Mouse (Mus musculus) embryonic facial prominence, embryonic 11.5 days (tissue): ENCODE data around the gene Slc7a4. TPM values are rescaled to one million over a fixed set of nuclear protein-coding genes. Genes with fewer than 3 reads are reported as not detected.

Experiments
- ATAC-seq: fragments of 200-750 bp; cut with Nextera tagmentation; replicated peaks from 2 replicates; pipeline ENCODE4 v1.8.0; 2017; ENCODE audit warnings: low read depth; ENCODE audit not compliant: insufficient number of reproducible peaks, low FRiP score, low TSS enrichment
- DNase-seq: peaks from one replicate; pipeline ENCODE4 v3.0.0-alpha.2; 2015; ENCODE audit warnings: low spot score
- H3K27ac ChIP-seq: fragments of 300-500 bp; sonication (generic); replicated peaks from 2 replicates; pipeline ENCODE4 v1.5.1; 2014; ENCODE audit warnings: mild to moderate bottlenecking, low read depth, low read length, control low read depth
- H3K27me3 ChIP-seq: fragments of 300-500 bp; sonication (generic); 2 replicates; pipeline ENCODE4 v1.6.1; 2014; ENCODE audit warnings: mild to moderate bottlenecking, low read length, moderate library complexity, mixed read lengths; ENCODE audit not compliant: control insufficient read depth, insufficient read depth
- H3K36me3 ChIP-seq: fragments of 300-500 bp; sonication (generic); replicated peaks from 2 replicates; pipeline ENCODE4 v1.6.1; 2014; ENCODE audit warnings: low read depth, mild to moderate bottlenecking, low read length, moderate library complexity, mixed read lengths; ENCODE audit not compliant: control insufficient read depth, insufficient read depth
- H3K4me1 ChIP-seq: fragments of 300-500 bp; sonication (generic); 2 replicates; pipeline ENCODE4 v1.6.1; 2014; ENCODE audit warnings: low read length, mixed read lengths; ENCODE audit not compliant: control insufficient read depth, insufficient read depth
- H3K4me2 ChIP-seq: fragments of 300-500 bp; sonication (generic); 2 replicates; pipeline ENCODE4 v1.6.1; 2014; ENCODE audit warnings: low read depth, mild to moderate bottlenecking, control low read depth, low read length, moderate library complexity
- H3K4me3 ChIP-seq: fragments of 300-500 bp; sonication (generic); 2 replicates; pipeline ENCODE4 v1.5.1; 2014; ENCODE audit warnings: low read depth, low read length, control low read depth
- H3K9ac ChIP-seq: fragments of 300-500 bp; sonication (generic); replicated peaks from 2 replicates; pipeline ENCODE4 v1.6.1; 2014; ENCODE audit warnings: mild to moderate bottlenecking, control low read depth, low read length
- H3K9me3 ChIP-seq: fragments of 300-500 bp; sonication (generic); replicated peaks from 2 replicates; pipeline ENCODE4 v1.6.1; 2016; ENCODE audit warnings: mild to moderate bottlenecking, low read length, inconsistent platforms, mixed read lengths; ENCODE audit not compliant: control insufficient read depth
- WGBS: fragments of 180-500 bp; shearing (Covaris S2); extraction: QIAGEN DNeasy Blood & Tissue Kit; methylation state at CpG from one replicate; pipeline ENCODE4 v1.1.7; 2014; 5-methylcytosine and 5-hydroxymethylcytosine counted together
- polyA plus RNA-seq: library from polyadenylated mRNA; unstranded; fragments of >200 nt; fragmentation: Nextera tagmentation; extraction: Ambion mirVana; gene quantifications from 2 replicates; pipeline ENCODE4 v1.2.1, GENCODE M21; 2014

The Slc7a4 gene
- 0.59 and 2.3 TPM in 2 replicates for polyA plus RNA-seq

- Histone ChIP-seq H3K4me1 (no peaks in the 10 kb centered on the region), H3K27me3 (no peaks in the 10 kb centered on the region), H3K9ac (no peak within 1 kb of the TSS), H3K9me3 (no peaks in the 10 kb centered on the region), H3K4me2 (no peak within 1 kb of the TSS), H3K27ac (no peak within 1 kb of the TSS), H3K36me3 (no peaks in the 10 kb centered on the region), H3K4me3 (no peak within 1 kb of the TSS)
- WGBS, result 17% methylated on average over 8 of the region's 8 CpGs
- ATAC-seq (no peak), DNase-seq (peak; percentile 62)
These were observed at the start of gene Slc7a4 for GRCm38 (mm10) chr16:17583064-17583463. Slc7a4 (minus strand) TSS chr16:17583214.

GRCm38 (mm10) chr16:17632580-17632979 is 49.6 kb upstream of the Slc7a4 start:
- H3K36me3 ChIP-seq, result no peaks in the 10 kb centered on the region; the same call in 1 of the 2 replicates
- ATAC-seq (no peak), DNase-seq (no peak)
- no peaks in the 10 kb centered on the region for H3K9me3 ChIP-seq
- H3K4me3 ChIP-seq, result no peak overlapping the region
- no peaks in the 10 kb centered on the region for H3K27me3 ChIP-seq
- no peaks in the 10 kb centered on the region for H3K4me1 ChIP-seq
- no peak overlapping the region for H3K27ac ChIP-seq
- no peak overlapping the region for H3K4me2 ChIP-seq
- no peak overlapping the region for H3K9ac ChIP-seq
- 96% methylated on average over 2 of the region's 2 CpGs for WGBS

GRCm38 (mm10) chr16:17626269-17626555 is 43.2 kb upstream of the Slc7a4 start:
- WGBS, result 96% methylated on average over 5 of the region's 5 CpGs
- H3K4me2 ChIP-seq, result no peak overlapping the region
- H3K4me3 ChIP-seq, result no peak overlapping the region
- no peaks in the 10 kb centered on the region for H3K4me1 ChIP-seq
- no peaks in the 10 kb centered on the region for H3K9me3 ChIP-seq
- H3K36me3 ChIP-seq, result peaks cover 5% of the 10 kb centered on the region; the same call in 1 of the 2 replicates
- no peaks in the 10 kb centered on the region for H3K27me3 ChIP-seq
- no peak overlapping the region for H3K27ac ChIP-seq
- ATAC-seq, result no peak
- DNase-seq, result no peak
- no peak overlapping the region for H3K9ac ChIP-seq

GRCm38 (mm10) chr16:17625488-17626268 is 42.7 kb upstream of the Slc7a4 start:
- no peaks in the 10 kb centered on the region for H3K9me3 ChIP-seq
- no peak overlapping the region for H3K27ac ChIP-seq
- ATAC-seq (0 out of 2 replicates have a peak, but pooled peaks have one; percentile 44), DNase-seq (peak; percentile 69)
- H3K4me2 ChIP-seq, result no peak overlapping the region
- H3K36me3 ChIP-seq, result peaks cover 5% of the 10 kb centered on the region; the same call in 1 of the 2 replicates
- no peaks in the 10 kb centered on the region for H3K27me3 ChIP-seq
- no peak overlapping the region for H3K9ac ChIP-seq
- WGBS, result 70% methylated on average over 8 of the region's 8 CpGs
- no peaks in the 10 kb centered on the region for H3K4me1 ChIP-seq
- no peak overlapping the region for H3K4me3 ChIP-seq

- ATAC-seq, result no peak
- Histone ChIP-seq H3K27ac (no peak overlapping the region), H3K9me3 (no peaks in the 10 kb centered on the region), H3K9ac (no peak overlapping the region), H3K27me3 (no peaks in the 10 kb centered on the region), H3K4me1 (no peaks in the 10 kb centered on the region; the same call in 1 of the 2 replicates), H3K4me2 (no peak overlapping the region), H3K4me3 (no peak overlapping the region), H3K36me3 (0 out of 2 replicates have a peak, but pooled peaks cover 5% of the 10 kb centered on the region)
- 90% methylated on average over 1 of the region's 1 CpGs for WGBS
- no peak for DNase-seq
These were observed 38.9 kb upstream of the Slc7a4 start for GRCm38 (mm10) chr16:17621936-17622335.

GRCm38 (mm10) chr16:17619198-17620105 is 36.4 kb upstream of the Slc7a4 start, which contains the start of gene Smpd4:
Smpd4 (plus strand) TSS chr16:17619354.
- Histone ChIP-seq H3K4me2 (peak within 1 kb of the TSS; percentile 73), H3K9me3 (no peaks in the 10 kb centered on the region), H3K9ac (peak within 1 kb of the TSS; percentile 86), H3K4me3 (peak within 1 kb of the TSS; percentile 86), H3K27ac (no peak within 1 kb of the TSS), H3K27me3 (no peaks in the 10 kb centered on the region), H3K36me3 (no peaks in the 10 kb centered on the region), H3K4me1 (no peaks in the 10 kb centered on the region; the same call in 1 of the 2 replicates)
- DNase-seq (peak; percentile 94), ATAC-seq (peak; percentile 82)
- WGBS, result 3% methylated on average over 60 of the region's 60 CpGs

- Histone ChIP-seq H3K9me3 (no peaks in the 10 kb centered on the region), H3K9ac (no peak overlapping the region), H3K36me3 (no peaks in the 10 kb centered on the region), H3K4me2 (no peak overlapping the region), H3K27ac (no peak overlapping the region), H3K4me3 (no peak overlapping the region), H3K27me3 (no peaks in the 10 kb centered on the region), H3K4me1 (no peaks in the 10 kb centered on the region; the same call in 1 of the 2 replicates)
- peak; percentile 70 for DNase-seq
- 18% methylated on average over 13 of the region's 13 CpGs for WGBS
- ATAC-seq, result no peak
These were observed 35.0 kb upstream of the Slc7a4 start for GRCm38 (mm10) chr16:17617922-17618565.
